Mouse (Mus musculus): ENCODE results near the gene Itgb6.
A peak's percentile ranks its signal among the peaks of the same experiment; 100 is the strongest.

Gene Itgb6

GRCm38 (mm10) chr2:60722514-60722913 lies at the start of gene Itgb6:
Itgb6 (minus strand) TSS chr2:60722643.
- DNase-seq: no peak

- DNase-seq: no peak
These were observed 44.0 kb upstream of the Itgb6 start for GRCm38 (mm10) chr2:60766420-60766819.

DNA sequence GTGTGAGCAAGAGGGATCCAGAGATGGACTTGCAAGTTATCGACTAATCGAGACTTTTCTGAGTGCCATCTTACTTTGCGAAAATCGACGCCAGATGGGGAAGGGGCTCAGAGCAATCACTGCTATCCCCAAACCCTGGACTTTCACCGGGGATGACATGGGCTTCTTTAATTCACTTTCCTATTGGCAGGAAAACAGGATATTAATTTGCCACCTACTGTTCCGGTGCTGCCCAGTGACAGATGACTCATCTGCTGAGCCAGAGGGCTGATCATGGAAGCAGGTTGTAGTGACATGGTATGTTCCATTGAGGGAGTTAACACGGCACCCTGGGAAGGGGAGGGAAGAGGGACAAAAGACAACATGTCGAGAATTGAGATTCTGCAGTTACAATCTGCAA lies 33.8 kb upstream of the Itgb6 start:
- no peak for DNase-seq

- no peak for DNase-seq
These were observed 32.7 kb upstream of the Itgb6 start for GRCm38 (mm10) chr2:60755101-60755500.

DNA sequence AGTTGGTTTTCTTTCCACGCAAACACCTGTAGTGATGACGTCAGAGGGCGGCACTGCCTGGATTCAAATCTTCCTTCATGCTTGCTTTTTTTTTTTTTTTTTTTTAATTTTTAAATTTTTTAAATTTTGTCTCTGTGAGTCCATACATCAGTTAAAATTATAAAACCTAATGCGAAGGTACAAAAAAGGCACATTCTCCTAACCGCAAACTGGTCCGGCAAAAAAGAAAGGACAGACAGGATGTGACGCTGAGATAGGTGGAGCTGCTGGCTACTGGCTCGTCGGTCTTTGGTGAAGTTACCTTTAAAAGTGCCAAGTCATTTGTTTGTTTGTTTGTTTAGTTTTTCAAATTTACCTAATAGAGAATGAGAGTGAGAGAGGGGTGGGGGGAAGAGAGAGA lies 28.8 kb upstream of the Itgb6 start:
- DNase-seq: no peak

DNA sequence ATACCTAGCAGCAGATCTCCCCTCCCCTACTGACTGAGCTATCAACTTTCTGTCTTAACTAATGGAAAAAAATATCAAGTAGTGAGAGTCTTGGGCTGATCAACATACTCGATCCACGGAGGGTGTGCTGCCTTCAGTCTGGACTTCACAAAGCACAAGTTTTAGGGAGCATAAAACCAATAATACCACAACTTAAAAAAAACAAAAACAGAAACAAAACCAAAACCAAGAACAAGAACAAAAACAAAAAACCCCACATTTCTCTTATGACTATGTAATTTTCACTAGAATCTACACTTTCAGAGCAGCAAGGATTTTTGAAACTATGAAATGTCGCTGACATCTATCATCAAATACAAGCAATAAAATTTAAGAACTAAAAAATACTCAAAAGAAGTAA lies 28.1 kb upstream of the Itgb6 start:
- no peak for DNase-seq

DNA sequence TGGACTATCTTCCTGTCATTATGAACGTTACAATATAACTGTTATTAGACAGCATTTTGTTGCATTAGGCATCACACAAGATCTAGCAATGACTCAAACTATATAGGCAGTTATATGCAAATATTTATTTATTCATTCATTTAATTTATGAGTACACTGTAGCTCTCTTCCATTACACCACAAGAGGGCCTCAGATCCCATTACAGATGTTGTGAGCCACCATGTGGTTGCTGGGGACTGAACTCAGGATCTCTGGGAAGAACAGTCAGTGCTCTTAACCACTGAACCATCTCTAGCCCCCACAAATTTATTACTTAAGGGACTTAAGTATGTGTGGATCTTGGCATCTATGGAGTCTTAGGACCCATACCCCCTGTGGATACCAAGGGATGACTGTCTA lies 26.1 kb upstream of the Itgb6 start:
- DNase-seq: no peak

DNA sequence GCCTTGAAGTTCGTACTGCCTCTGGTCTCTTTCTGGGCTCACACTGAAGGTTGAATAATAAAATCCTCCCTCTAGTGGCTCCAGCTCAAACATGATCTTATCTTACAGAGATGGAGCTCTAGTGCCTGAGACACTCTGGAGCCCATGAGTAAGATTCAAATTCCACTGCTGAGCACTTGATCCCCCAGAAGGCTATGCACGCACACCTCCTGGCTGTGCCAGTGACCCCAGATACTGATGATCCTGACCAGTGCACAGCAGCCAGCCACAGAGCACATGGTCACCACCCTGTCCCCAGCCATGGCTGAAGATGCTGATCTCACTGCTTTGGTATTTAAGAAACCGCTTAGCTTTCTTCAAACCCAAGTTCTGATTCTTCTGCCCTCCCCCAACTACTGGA lies 25.1 kb upstream of the Itgb6 start:
- DNase-seq: no peak

- no peak for DNase-seq
These were observed 22.2 kb upstream of the Itgb6 start for GRCm38 (mm10) chr2:60744674-60745073.

DNA sequence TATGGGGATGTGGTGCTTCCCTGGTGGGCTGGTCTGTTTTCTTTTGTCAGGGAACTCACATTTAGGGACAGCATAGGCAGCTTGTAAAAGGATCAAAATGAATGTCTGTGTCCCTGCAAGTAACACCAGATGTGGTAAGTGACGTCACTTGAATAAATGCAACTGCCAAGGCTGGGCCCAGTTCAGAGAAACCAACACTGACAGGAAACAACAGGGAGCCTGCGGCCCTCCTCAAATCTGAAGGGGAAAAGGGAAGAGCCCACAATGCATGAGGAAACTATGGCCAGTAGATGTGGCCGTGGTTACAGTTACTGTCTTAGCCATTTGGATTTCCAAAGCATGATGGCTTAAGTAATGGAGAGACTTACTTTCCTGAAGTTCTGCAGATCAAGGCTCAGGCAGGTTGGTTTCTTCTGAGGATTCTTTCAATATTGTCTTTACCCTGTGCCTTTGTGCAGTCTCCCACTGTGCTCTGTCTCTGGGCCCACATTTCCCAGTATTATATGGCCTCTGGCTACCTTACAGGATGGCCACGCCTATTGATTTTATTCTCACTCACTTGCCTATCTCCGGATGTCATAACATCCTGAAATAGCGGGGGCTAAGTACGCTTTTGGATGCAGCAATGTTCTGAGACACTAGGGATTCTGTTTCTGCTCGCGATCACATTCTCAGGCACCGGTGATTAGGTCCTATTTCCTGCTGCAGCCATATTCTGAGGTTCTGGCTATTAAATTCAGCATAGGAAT lies 17.1 kb upstream of the Itgb6 start:
- DNase-seq: no peak

GRCm38 (mm10) chr2:60730929-60731328 lies 8.5 kb upstream of the Itgb6 start:
- DNase-seq: no peak

DNA sequence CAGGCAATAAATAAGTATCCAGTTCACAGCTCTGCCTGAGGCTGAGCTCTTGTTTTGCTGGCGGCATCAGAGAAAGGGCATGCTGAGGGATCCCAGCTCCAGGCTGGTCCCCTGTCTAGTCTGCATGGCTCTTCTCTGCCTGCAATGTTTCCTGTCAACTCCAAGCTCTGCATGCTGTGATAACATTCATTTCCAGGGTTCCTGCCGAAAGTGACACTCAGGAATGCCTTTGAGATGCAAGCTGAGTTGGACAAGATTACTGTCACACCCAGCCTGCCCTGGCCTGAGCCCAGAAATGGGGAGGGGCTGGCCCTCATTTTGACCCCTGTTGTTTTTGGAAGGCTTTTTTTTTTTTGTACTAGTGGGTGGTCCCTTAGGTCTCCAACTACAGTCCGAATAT lies 7.6 kb upstream of the Itgb6 start:
- peak; percentile 62 for DNase-seq

GRCm38 (mm10) chr2:60728902-60729585 lies 6.6 kb upstream of the Itgb6 start:
- no peak for DNase-seq

DNA sequence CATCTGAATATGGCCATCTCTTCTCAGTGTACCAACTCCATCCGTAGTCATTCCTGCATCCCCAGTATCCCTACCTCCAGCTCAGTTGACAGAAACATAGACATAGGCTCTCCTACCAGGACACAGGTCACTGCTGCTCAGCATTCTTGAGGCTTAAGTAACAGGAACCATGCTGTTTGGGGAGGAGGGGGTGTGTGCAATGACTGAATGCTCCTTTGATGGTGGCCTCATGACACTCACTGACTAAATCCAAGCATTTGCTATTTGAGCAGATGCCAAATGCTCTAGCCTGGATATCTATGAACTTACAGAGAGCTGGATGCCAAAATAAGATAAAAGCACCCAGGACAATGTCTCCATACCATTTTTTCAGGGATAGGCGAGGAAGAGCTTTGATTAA lies 2.2 kb upstream of the Itgb6 start:
- DNase-seq: no peak

DNA sequence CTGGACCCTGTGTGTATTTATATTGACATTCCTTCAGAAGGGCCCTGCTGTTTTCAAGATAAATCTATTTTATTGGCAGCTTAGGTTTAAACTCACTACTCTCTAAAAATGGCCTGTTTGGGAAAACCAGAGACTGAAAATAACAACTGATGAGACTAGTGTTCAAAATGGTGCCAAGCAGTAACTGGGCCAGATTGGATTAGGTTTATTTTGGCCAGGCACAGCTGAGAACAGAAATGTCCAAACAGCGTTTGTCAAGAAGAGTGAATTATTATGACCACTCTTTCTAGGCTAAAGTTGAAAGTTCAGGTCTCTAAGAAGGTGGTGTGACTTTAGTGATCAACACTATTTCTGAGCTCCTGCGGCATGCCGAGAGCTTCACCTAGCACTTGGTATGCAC lies 524 bp upstream of the Itgb6 start:
- DNase-seq: no peak

- peak; percentile 55 for DNase-seq
These were observed 1.5 kb downstream of the Itgb6 start for GRCm38 (mm10) chr2:60720906-60721305.

DNA sequence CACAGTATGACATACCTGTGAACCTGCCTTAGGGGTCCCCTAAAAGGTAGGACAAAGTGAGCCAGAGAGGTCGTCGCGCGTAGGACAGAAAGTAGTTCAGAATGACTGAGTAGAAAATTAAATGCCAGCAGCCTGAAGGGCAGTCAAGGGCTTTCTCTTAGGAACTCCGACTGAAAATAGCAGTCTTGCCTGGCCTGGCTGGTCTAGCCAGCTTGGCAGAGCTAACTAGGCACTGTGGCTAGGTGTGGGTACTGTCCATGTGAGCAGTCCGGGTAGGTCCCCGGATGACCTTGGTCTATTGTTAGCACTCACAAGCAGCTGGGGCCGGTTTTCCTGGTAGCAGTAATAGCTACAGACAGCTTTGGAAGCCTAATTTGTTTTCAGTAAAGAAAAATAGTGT lies 2.2 kb downstream of the Itgb6 start:
- no peak for DNase-seq

- DNase-seq: peak; percentile 39
These were observed 5.1 kb downstream of the Itgb6 start for GRCm38 (mm10) chr2:60717348-60717747.

- DNase-seq: no peak
These were observed 5.9 kb downstream of the Itgb6 start for GRCm38 (mm10) chr2:60716549-60716948.

- DNase-seq: no peak
These were observed 6.7 kb downstream of the Itgb6 start for GRCm38 (mm10) chr2:60715771-60716170.

GRCm38 (mm10) chr2:60714971-60715502 lies 7.4 kb downstream of the Itgb6 start:
- no peak for DNase-seq

GRCm38 (mm10) chr2:60714475-60714874 lies 8.0 kb downstream of the Itgb6 start:
- no peak for DNase-seq

DNA sequence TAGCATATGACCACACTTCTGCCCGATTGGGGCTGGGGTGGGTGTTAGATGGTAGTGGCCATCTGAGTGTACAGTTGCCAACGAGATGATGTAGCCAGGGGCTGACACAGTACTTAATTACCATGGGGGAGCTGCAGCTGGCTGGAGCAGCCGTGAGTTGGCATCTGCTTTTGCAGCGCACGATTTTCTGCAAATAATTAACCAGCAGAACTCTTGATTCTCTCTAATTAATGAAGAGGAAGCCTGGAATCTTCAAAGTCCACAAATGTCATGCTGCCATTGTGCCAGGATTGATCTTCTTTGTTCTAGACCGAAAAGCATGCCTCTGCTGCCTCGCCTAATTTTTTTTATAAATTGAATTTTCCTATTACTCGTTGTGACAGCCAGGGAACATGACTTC lies 8.6 kb downstream of the Itgb6 start:
- no peak for DNase-seq

DNA sequence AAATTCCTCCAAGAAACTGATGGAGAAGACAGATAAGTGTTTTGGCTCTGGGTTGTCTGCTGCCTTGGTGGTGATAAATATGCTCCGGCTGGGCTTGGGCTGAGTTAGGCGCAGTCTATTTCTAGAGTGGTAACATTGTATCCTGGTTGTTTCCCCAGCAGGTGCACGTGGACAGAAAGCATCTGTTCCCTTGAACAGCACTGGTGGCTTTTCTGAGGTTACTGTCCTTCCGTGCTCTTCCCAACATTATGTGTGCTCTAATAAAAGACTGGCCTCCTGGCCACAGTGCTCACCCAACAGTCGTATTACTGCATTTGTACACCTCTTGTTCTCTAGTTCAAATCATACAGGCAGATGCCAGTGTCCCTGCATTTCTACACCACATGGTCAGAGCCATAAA lies 9.6 kb downstream of the Itgb6 start:
- no peak for DNase-seq

- no peak for DNase-seq
These were observed 10.0 kb downstream of the Itgb6 start for GRCm38 (mm10) chr2:60712483-60712882.

All from embryo, embryonic 11 days (tissue).